ENCODE assay signal across 13 mouse cellular contexts in genomic region chr12:116978201-116978600, GRCm38 (mm10).
DNase-seq lines count a peak whose midpoint lies in the region; ATAC-seq and TF ChIP-seq lines count a peak whose summit lies in the region.
"Had no signal": no experiment of that assay in that cellular context is flagged by ENCODE, and none has a peak within 500 bp of the region (broad histone marks: within the 10 kb centered on the region; RNA-seq: fewer than 3 reads in every experiment).

No protein-coding gene starts in this region.

- H3K4me1 ChIP-seq in intestine, embryonic 14.5 days (replicated peaks; ENCODE audit: control insufficient read depth, insufficient read depth, low read length): no peaks in the 10 kb centered on the region
- no peaks in the 10 kb centered on the region for H3K4me1 ChIP-seq in intestine, embryonic 16.5 days (ENCODE audit: control insufficient read depth, insufficient read depth, low read length)
- H3K4me1 ChIP-seq in neural tube, embryonic 15.5 days: peaks cover 4% of the 10 kb centered on the region; the same call in 1 of the 2 replicates
- H3K4me1 ChIP-seq in lung, postnatal 0 days (ENCODE audit: insufficient read depth, low read depth, low read length): no peaks in the 10 kb centered on the region
- peaks cover 2% of the 10 kb centered on the region; the same call in 1 of the 2 replicates for H3K4me1 ChIP-seq in hindbrain, embryonic 16.5 days (ENCODE audit: control insufficient read depth, insufficient read depth, low read depth, low read length)
- H3K4me1 ChIP-seq in embryonic facial prominence, embryonic 10.5 days: no peaks in the 10 kb centered on the region
- H3K4me1 ChIP-seq: liver, embryonic 15.5 days; stomach, embryonic 15.5 days had no signal

- WGBS in intestine, embryonic 14.5 days: 84% methylated on average over 6 of the region's 6 CpGs
- 83% methylated on average over 6 of the region's 6 CpGs for WGBS in intestine, embryonic 16.5 days
- WGBS in neural tube, embryonic 15.5 days: 91% methylated on average over 6 of the region's 6 CpGs
- 79% methylated on average over 6 of the region's 6 CpGs for WGBS in lung, postnatal 0 days
- WGBS in hindbrain, embryonic 16.5 days: 91% methylated on average over 6 of the region's 6 CpGs
- 88% methylated on average over 6 of the region's 6 CpGs for WGBS in embryonic facial prominence, embryonic 10.5 days

- no peak overlapping the region for H3K9ac ChIP-seq in intestine, embryonic 14.5 days (ENCODE audit: low read length)
- H3K9ac ChIP-seq in intestine, embryonic 16.5 days (ENCODE audit: low read depth, low read length): no peak overlapping the region
- H3K9ac ChIP-seq in neural tube, embryonic 15.5 days (replicated peaks): no peak overlapping the region
- no peak overlapping the region for H3K9ac ChIP-seq in lung, postnatal 0 days (replicated peaks; ENCODE audit: low read depth)
- no peak overlapping the region for H3K9ac ChIP-seq in hindbrain, embryonic 16.5 days (ENCODE audit: low read depth, low read length)
- H3K9ac ChIP-seq: hindbrain, embryonic 13.5 days; liver, embryonic 15.5 days; stomach, embryonic 15.5 days had no signal

- H3K9me3 ChIP-seq in intestine, embryonic 14.5 days (ENCODE audit: control insufficient read depth, low read length): no peaks in the 10 kb centered on the region
- H3K9me3 ChIP-seq in intestine, embryonic 16.5 days (ENCODE audit: control insufficient read depth, low read length): no peaks in the 10 kb centered on the region
- no peaks in the 10 kb centered on the region for H3K9me3 ChIP-seq in neural tube, embryonic 15.5 days (replicated peaks)
- no peaks in the 10 kb centered on the region for H3K9me3 ChIP-seq in lung, postnatal 0 days (ENCODE audit: low read length)
- H3K9me3 ChIP-seq in hindbrain, embryonic 16.5 days (ENCODE audit: control insufficient read depth, low read length): no peaks in the 10 kb centered on the region
- H3K9me3 ChIP-seq in embryonic facial prominence, embryonic 10.5 days: no peaks in the 10 kb centered on the region
- H3K9me3 ChIP-seq: hindbrain, embryonic 13.5 days; liver, embryonic 15.5 days; stomach, embryonic 15.5 days had no signal

- DNase-seq in intestine, embryonic 14.5 days (ENCODE audit: low spot score): peak; percentile 25
- DNase-seq in neural tube, embryonic 10.5 days (ENCODE audit: extremely low spot score, low spot score): peak; percentile 12
- peak; percentile 28 for DNase-seq in adrenal gland, postnatal 10 days
- no peak for DNase-seq in lung, postnatal 0 days (ENCODE audit: low spot score)
- no peak for DNase-seq in embryonic facial prominence, embryonic 10.5 days (ENCODE audit: low spot score)
- DNase-seq: layer of hippocampus, adult 9-11 months; retina, postnatal 1 day had no signal

- no peak overlapping the region for H3K27ac ChIP-seq in intestine, embryonic 14.5 days (ENCODE audit: low read depth)
- no peak overlapping the region for H3K27ac ChIP-seq in intestine, embryonic 16.5 days (ENCODE audit: low read length)
- H3K27ac ChIP-seq in neural tube, embryonic 15.5 days (replicated peaks): no peak overlapping the region
- H3K27ac ChIP-seq in lung, postnatal 0 days (ENCODE audit: low read length): no peak overlapping the region
- H3K27ac ChIP-seq in hindbrain, embryonic 16.5 days (ENCODE audit: low read depth, low read length): no peak overlapping the region
- H3K27ac ChIP-seq in embryonic facial prominence, embryonic 10.5 days (replicated peaks): no peak overlapping the region
- H3K27ac ChIP-seq: hindbrain, embryonic 13.5 days; liver, embryonic 15.5 days; stomach, embryonic 15.5 days had no signal

- no peaks in the 10 kb centered on the region for H3K36me3 ChIP-seq in intestine, embryonic 14.5 days (ENCODE audit: control insufficient read depth, insufficient read depth, low read length)
- H3K36me3 ChIP-seq in intestine, embryonic 16.5 days (ENCODE audit: control insufficient read depth, insufficient read depth, low read length): no peaks in the 10 kb centered on the region
- H3K36me3 ChIP-seq in neural tube, embryonic 15.5 days: no peaks in the 10 kb centered on the region
- no peaks in the 10 kb centered on the region for H3K36me3 ChIP-seq in lung, postnatal 0 days (ENCODE audit: insufficient read depth, low read length)
- H3K36me3 ChIP-seq in hindbrain, embryonic 16.5 days (ENCODE audit: control insufficient read depth, insufficient read depth, low read length): no peaks in the 10 kb centered on the region
- no peaks in the 10 kb centered on the region for H3K36me3 ChIP-seq in embryonic facial prominence, embryonic 10.5 days (replicated peaks)
- H3K36me3 ChIP-seq: hindbrain, embryonic 13.5 days; liver, embryonic 15.5 days; stomach, embryonic 15.5 days had no signal

- TF ChIP-seq EP300 in lung, postnatal 0 days (IDR thresholded peaks at IDR 0.05): no peak

- no peaks in the 10 kb centered on the region for H3K27me3 ChIP-seq in intestine, embryonic 14.5 days (replicated peaks; ENCODE audit: control insufficient read depth, insufficient read depth, low read length)
- H3K27me3 ChIP-seq in intestine, embryonic 16.5 days (replicated peaks; ENCODE audit: control insufficient read depth, insufficient read depth, low read length): no peaks in the 10 kb centered on the region
- H3K27me3 ChIP-seq in neural tube, embryonic 15.5 days (replicated peaks): no peaks in the 10 kb centered on the region
- no peaks in the 10 kb centered on the region for H3K27me3 ChIP-seq in lung, postnatal 0 days (replicated peaks; ENCODE audit: insufficient read depth, low read length)
- H3K27me3 ChIP-seq in hindbrain, embryonic 16.5 days (replicated peaks; ENCODE audit: control insufficient read depth, insufficient read depth, low read length): no peaks in the 10 kb centered on the region
- H3K27me3 ChIP-seq in embryonic facial prominence, embryonic 10.5 days (replicated peaks; ENCODE audit: low read depth, poor library complexity, severe bottlenecking): no peaks in the 10 kb centered on the region
- H3K27me3 ChIP-seq: liver, embryonic 15.5 days; stomach, embryonic 15.5 days had no signal

- H3K4me3 ChIP-seq in intestine, embryonic 14.5 days (ENCODE audit: low read depth, low read length): no peak overlapping the region
- no peak overlapping the region for H3K4me3 ChIP-seq in intestine, embryonic 16.5 days (ENCODE audit: low read length)
- H3K4me3 ChIP-seq in neural tube, embryonic 15.5 days (replicated peaks): no peak overlapping the region
- no peak overlapping the region for H3K4me3 ChIP-seq in lung, postnatal 0 days (ENCODE audit: low read depth, low read length)
- no peak overlapping the region for H3K4me3 ChIP-seq in hindbrain, embryonic 16.5 days (ENCODE audit: low read length)
- no peak overlapping the region for H3K4me3 ChIP-seq in embryonic facial prominence, embryonic 10.5 days
- H3K4me3 ChIP-seq: hindbrain, embryonic 13.5 days; liver, embryonic 15.5 days; stomach, embryonic 15.5 days had no signal

- H3K4me2 ChIP-seq in intestine, embryonic 14.5 days (ENCODE audit: low read length): no peak overlapping the region
- H3K4me2 ChIP-seq in intestine, embryonic 16.5 days (ENCODE audit: low read depth, low read length): no peak overlapping the region
- no peak overlapping the region for H3K4me2 ChIP-seq in neural tube, embryonic 15.5 days
- no peak overlapping the region for H3K4me2 ChIP-seq in lung, postnatal 0 days (replicated peaks; ENCODE audit: low read depth, low read length)
- no peak overlapping the region for H3K4me2 ChIP-seq in hindbrain, embryonic 16.5 days (ENCODE audit: low read length)
- H3K4me2 ChIP-seq: hindbrain, embryonic 13.5 days; liver, embryonic 15.5 days; stomach, embryonic 15.5 days had no signal

- ATAC-seq in intestine, embryonic 14.5 days (replicated peaks; ENCODE audit: low FRiP score, low TSS enrichment, low read depth): no peak
- ATAC-seq in intestine, embryonic 16.5 days: no peak
- ATAC-seq in neural tube, embryonic 15.5 days (ENCODE audit: low FRiP score): no peak
- no peak for ATAC-seq in lung, postnatal 0 days
- no peak for ATAC-seq in hindbrain, embryonic 16.5 days

- TF ChIP-seq CTCF in lung, postnatal 0 days (IDR thresholded peaks at IDR 0.05): peak; percentile 37

Comparison
In these comparisons a context has a peak if more than half of its experiments do, and no peak if none do; other contexts are left out.
1. DNase-seq: peak in intestine, embryonic 14.5 days (single experiment), neural tube, embryonic 10.5 days (single experiment) and adrenal gland, postnatal 10 days (single experiment); none in lung, postnatal 0 days (single experiment) and embryonic facial prominence, embryonic 10.5 days (single experiment).